Mouse (Mus musculus) intestine, embryonic 14.5 days (tissue): ENCODE results near the gene Rhbdf1. TPM values are rescaled to one million over a fixed set of nuclear protein-coding genes. Genes with fewer than 3 reads are reported as not detected.

Experiments used
- ATAC-seq: fragments of 200-750 bp; cut with Nextera tagmentation; replicated peaks from 2 replicates; pipeline ENCODE4 v1.8.0; 2017; ENCODE audit warnings: low read depth, moderate number of reproducible peaks, moderate TSS enrichment, moderate library complexity; ENCODE audit not compliant: low FRiP score, low TSS enrichment
- DNase-seq: peaks from one replicate; pipeline ENCODE4 v3.0.0-alpha.2; 2018; ENCODE audit warnings: low spot score
- H3K27ac ChIP-seq: fragments of 300-500 bp; sonication (generic); 2 replicates; pipeline ENCODE4 v1.5.1; 2014; ENCODE audit warnings: low read depth, mild to moderate bottlenecking, control low read depth
- H3K27me3 ChIP-seq: fragments of 300-500 bp; sonication (generic); replicated peaks from 2 replicates; pipeline ENCODE4 v1.6.1; 2014; ENCODE audit warnings: low read length, control low read depth; ENCODE audit not compliant: control insufficient read depth, insufficient read depth
- H3K36me3 ChIP-seq: fragments of 300-500 bp; sonication (generic); 2 replicates; pipeline ENCODE4 v1.6.1; 2014; ENCODE audit warnings: low read length, control low read depth; ENCODE audit not compliant: control insufficient read depth, insufficient read depth
- H3K4me1 ChIP-seq: fragments of 300-500 bp; sonication (generic); replicated peaks from 2 replicates; pipeline ENCODE4 v1.6.1; 2014; ENCODE audit warnings: low read length, control low read depth, mixed read lengths; ENCODE audit not compliant: control insufficient read depth, insufficient read depth
- H3K4me2 ChIP-seq: fragments of 300-500 bp; sonication (generic); 2 replicates; pipeline ENCODE4 v1.6.1; 2014; ENCODE audit warnings: low read length
- H3K4me3 ChIP-seq: fragments of 300-500 bp; sonication (generic); 2 replicates; pipeline ENCODE4 v1.5.1; 2014; ENCODE audit warnings: low read depth, low read length, control low read depth, mixed read lengths
- H3K9ac ChIP-seq: fragments of 300-500 bp; sonication (generic); 2 replicates; pipeline ENCODE4 v1.6.1; 2014; ENCODE audit warnings: mild to moderate bottlenecking, low read length
- H3K9me3 ChIP-seq: fragments of 300-500 bp; sonication (generic); 2 replicates; pipeline ENCODE4 v1.6.1; 2016; ENCODE audit warnings: low read length, control low read depth; ENCODE audit not compliant: control insufficient read depth
- WGBS: fragments of 180-500 bp; shearing (Covaris S2); extraction: QIAGEN DNeasy Blood & Tissue Kit; methylation state at CpG from one replicate; pipeline ENCODE4 v1.1.7; 2014; 5-methylcytosine and 5-hydroxymethylcytosine counted together
- polyA plus RNA-seq: library from polyadenylated mRNA; unstranded; fragments of >200 nt; fragmentation: Nextera tagmentation; extraction: Ambion mirVana; gene quantifications from 2 replicates; pipeline ENCODE4 v1.2.1, GENCODE M21; 2014

Gene Rhbdf1
- polyA plus RNA-seq, 1 experiment from 2014 or later, result 57.9 TPM

GRCm38 (mm10) chr11:32236132-32236531 lies 14.0 kb upstream of the Rhbdf1 start:
- no peak overlapping the region for H3K4me3 ChIP-seq
- 69% methylated on average over 2 of the region's 2 CpGs for WGBS
- no peak overlapping the region; the same call in 1 of the 2 replicates for H3K27ac ChIP-seq
- H3K9me3 ChIP-seq, result no peaks in the 10 kb centered on the region
- peaks cover 19% of the 10 kb centered on the region for H3K4me1 ChIP-seq
- no peak for DNase-seq
- H3K4me2 ChIP-seq, result no peak overlapping the region
- H3K9ac ChIP-seq, result no peak overlapping the region
- H3K27me3 ChIP-seq, result no peaks in the 10 kb centered on the region
- ATAC-seq, result no peak
- peaks cover 70% of the 10 kb centered on the region for H3K36me3 ChIP-seq

- ATAC-seq, result no peak
- Histone ChIP-seq H3K4me3 (no peak overlapping the region), H3K27ac (peak overlapping the region; percentile 57; the same call in 1 of the 2 replicates), H3K9me3 (no peaks in the 10 kb centered on the region), H3K36me3 (peaks cover 70% of the 10 kb centered on the region), H3K9ac (no peak overlapping the region), H3K4me2 (no peak overlapping the region), H3K4me1 (peaks cover 19% of the 10 kb centered on the region), H3K27me3 (no peaks in the 10 kb centered on the region)
- peak; percentile 71 for DNase-seq
- WGBS, result 35% methylated on average over 3 of the region's 3 CpGs
Measured at GRCm38 (mm10) chr11:32235646-32236045, 13.5 kb upstream of the Rhbdf1 start.

GRCm38 (mm10) chr11:32234816-32235485 lies 12.9 kb upstream of the Rhbdf1 start:
- no peaks in the 10 kb centered on the region for H3K9me3 ChIP-seq
- H3K4me2 ChIP-seq, result no peak overlapping the region
- ATAC-seq (no peak), DNase-seq (no peak)
- 85% methylated on average over 6 of the region's 6 CpGs for WGBS
- peaks cover 19% of the 10 kb centered on the region for H3K4me1 ChIP-seq
- no peak overlapping the region for H3K4me3 ChIP-seq
- H3K27ac ChIP-seq, result peak overlapping the region; percentile 57; the same call in 1 of the 2 replicates
- no peak overlapping the region for H3K9ac ChIP-seq
- peaks cover 72% of the 10 kb centered on the region for H3K36me3 ChIP-seq
- no peaks in the 10 kb centered on the region for H3K27me3 ChIP-seq

- Histone ChIP-seq H3K27ac (no peak overlapping the region), H3K36me3 (peaks cover 71% of the 10 kb centered on the region), H3K9ac (no peak overlapping the region), H3K9me3 (no peaks in the 10 kb centered on the region), H3K4me2 (no peak overlapping the region), H3K27me3 (no peaks in the 10 kb centered on the region), H3K4me1 (peaks cover 19% of the 10 kb centered on the region), H3K4me3 (no peak overlapping the region)
- ATAC-seq (no peak), DNase-seq (no peak)
- WGBS, result 90% methylated on average over 3 of the region's 3 CpGs
Measured at GRCm38 (mm10) chr11:32233895-32234294, 11.8 kb upstream of the Rhbdf1 start.

GRCm38 (mm10) chr11:32232848-32233247 lies 10.7 kb upstream of the Rhbdf1 start:
- no peak overlapping the region for H3K4me2 ChIP-seq
- DNase-seq (no peak), ATAC-seq (no peak; the same call in 1 of the 2 replicates)
- H3K9ac ChIP-seq, result no peak overlapping the region
- H3K9me3 ChIP-seq, result no peaks in the 10 kb centered on the region
- H3K4me3 ChIP-seq, result no peak overlapping the region
- H3K36me3 ChIP-seq, result peaks cover 76% of the 10 kb centered on the region
- peaks cover 19% of the 10 kb centered on the region for H3K4me1 ChIP-seq
- no peak overlapping the region for H3K27ac ChIP-seq
- H3K27me3 ChIP-seq, result no peaks in the 10 kb centered on the region
- 72% methylated on average over 10 of the region's 10 CpGs for WGBS

GRCm38 (mm10) chr11:32231125-32231524 lies 9.0 kb upstream of the Rhbdf1 start:
- Histone ChIP-seq H3K9me3 (no peaks in the 10 kb centered on the region), H3K4me1 (peaks cover 18% of the 10 kb centered on the region), H3K4me3 (no peak overlapping the region), H3K27ac (no peak overlapping the region), H3K36me3 (peaks cover 72% of the 10 kb centered on the region), H3K9ac (no peak overlapping the region), H3K27me3 (no peaks in the 10 kb centered on the region), H3K4me2 (no peak overlapping the region)
- ATAC-seq, result no peak
- WGBS, result 95% methylated on average over 2 of the region's 2 CpGs
- DNase-seq, result no peak

- H3K9ac ChIP-seq, result no peak overlapping the region
- no peak overlapping the region for H3K4me2 ChIP-seq
- no peak overlapping the region for H3K4me3 ChIP-seq
- 83% methylated on average over 4 of the region's 4 CpGs for WGBS
- peaks cover 70% of the 10 kb centered on the region for H3K36me3 ChIP-seq
- no peak for DNase-seq
- ATAC-seq, result no peak
- no peaks in the 10 kb centered on the region for H3K27me3 ChIP-seq
- H3K9me3 ChIP-seq, result no peaks in the 10 kb centered on the region
- no peak overlapping the region for H3K27ac ChIP-seq
- peaks cover 20% of the 10 kb centered on the region for H3K4me1 ChIP-seq
Measured at GRCm38 (mm10) chr11:32230220-32230619, 8.1 kb upstream of the Rhbdf1 start.

- Histone ChIP-seq H3K4me3 (no peak overlapping the region), H3K4me2 (no peak overlapping the region), H3K27me3 (no peaks in the 10 kb centered on the region), H3K36me3 (peaks cover 54% of the 10 kb centered on the region), H3K4me1 (peaks cover 25% of the 10 kb centered on the region), H3K9me3 (no peaks in the 10 kb centered on the region), H3K27ac (no peak overlapping the region), H3K9ac (no peak overlapping the region)
- no peak for ATAC-seq
- no peak for DNase-seq
- 75% methylated on average over 3 of the region's 3 CpGs for WGBS
Measured at GRCm38 (mm10) chr11:32228292-32228845, 6.3 kb upstream of the Rhbdf1 start.

GRCm38 (mm10) chr11:32227555-32227954 lies 5.5 kb upstream of the Rhbdf1 start:
- Histone ChIP-seq H3K4me1 (peaks cover 31% of the 10 kb centered on the region), H3K4me2 (0 out of 2 replicates have a peak overlapping the region, but pooled peaks have one; percentile 79), H3K9me3 (no peaks in the 10 kb centered on the region), H3K27me3 (no peaks in the 10 kb centered on the region), H3K9ac (no peak overlapping the region), H3K4me3 (no peak overlapping the region), H3K36me3 (peaks cover 46% of the 10 kb centered on the region), H3K27ac (no peak overlapping the region)
- no peak for ATAC-seq
- 89% methylated on average over 9 of the region's 9 CpGs for WGBS
- no peak for DNase-seq
